ENCODE assay signal across 22 mouse cellular contexts in genomic region chr1:13859723-13860122, GRCm38 (mm10).
DNase-seq lines count a peak whose midpoint lies in the region; ATAC-seq and TF ChIP-seq lines count a peak whose summit lies in the region.
"Had no signal": no experiment of that assay in that cellular context is flagged by ENCODE, and none has a peak within 500 bp of the region (broad histone marks: within the 10 kb centered on the region; RNA-seq: fewer than 3 reads in every experiment).

No protein-coding gene starts in this region.

- H3K4me2 ChIP-seq in hindbrain, postnatal 0 days (ENCODE audit: low read depth, low read length) = no peak overlapping the region
- H3K4me2 ChIP-seq in hindbrain, embryonic 16.5 days (ENCODE audit: low read length) = no peak overlapping the region
- no peak overlapping the region for H3K4me2 ChIP-seq in stomach, postnatal 0 days (replicated peaks; ENCODE audit: low read depth)
- H3K4me2 ChIP-seq: embryonic facial prominence, embryonic 13.5 days; heart, embryonic 13.5 days; hindbrain, embryonic 15.5 days; liver, embryonic 12.5 days had no signal

- no peak for ATAC-seq in hindbrain, postnatal 0 days
- ATAC-seq in hindbrain, embryonic 16.5 days = no peak
- ATAC-seq in stomach, postnatal 0 days (ENCODE audit: low FRiP score, low TSS enrichment) = no peak
- ATAC-seq: liver, embryonic 12.5 days had no signal

- DNase-seq in hindbrain, postnatal 0 days (ENCODE audit: low spot score) = no peak
- peak; percentile 27 for DNase-seq in lung, postnatal 36 days
- no peak for DNase-seq in lung, adult 18-20 months
- DNase-seq in stomach, postnatal 0 days (ENCODE audit: low spot score) = no peak
- DNase-seq in right cerebral cortex, postnatal 14 days = no peak
- DNase-seq: adrenal gland, postnatal 25 days; cerebellum, adult 2 months; gastrocnemius, postnatal 10 days; heart, adult 18-20 months; kidney, adult 2 months; left cerebral cortex, postnatal 4 days; lung, postnatal 14 days; retina, postnatal 1 day; right cerebral cortex, postnatal 4 days; thymus, postnatal 36 days had no signal

- H3K4me1 ChIP-seq in hindbrain, postnatal 0 days (ENCODE audit: insufficient read depth, low read length) = no peaks in the 10 kb centered on the region
- H3K4me1 ChIP-seq in hindbrain, embryonic 16.5 days (ENCODE audit: control insufficient read depth, insufficient read depth, low read depth, low read length) = peaks cover 4% of the 10 kb centered on the region; the same call in 1 of the 2 replicates
- H3K4me1 ChIP-seq in bone marrow, adult 2 months (ENCODE audit: control insufficient read depth, insufficient read depth, low read length) = no peaks in the 10 kb centered on the region
- H3K4me1 ChIP-seq in stomach, postnatal 0 days (replicated peaks; ENCODE audit: control insufficient read depth, insufficient read depth) = no peaks in the 10 kb centered on the region
- H3K4me1 ChIP-seq: heart, embryonic 13.5 days; hindbrain, embryonic 15.5 days; liver, embryonic 12.5 days had no signal

- H3K36me3 ChIP-seq in hindbrain, postnatal 0 days (ENCODE audit: insufficient read depth, low read length) = no peaks in the 10 kb centered on the region
- H3K36me3 ChIP-seq in hindbrain, embryonic 16.5 days (ENCODE audit: control insufficient read depth, insufficient read depth, low read length) = no peaks in the 10 kb centered on the region
- H3K36me3 ChIP-seq in stomach, postnatal 0 days (ENCODE audit: control insufficient read depth, insufficient read depth, low read length) = no peaks in the 10 kb centered on the region
- H3K36me3 ChIP-seq: embryonic facial prominence, embryonic 13.5 days; heart, embryonic 13.5 days; hindbrain, embryonic 15.5 days; liver, embryonic 12.5 days had no signal

- TF ChIP-seq POLR2A in bone marrow, adult 2 months (IDR thresholded peaks at IDR 0.05; ENCODE audit: borderline replicate concordance, control insufficient read depth, low read depth, low read length) = no peak

- no peak overlapping the region for H3K27ac ChIP-seq in hindbrain, postnatal 0 days
- no peak overlapping the region for H3K27ac ChIP-seq in hindbrain, embryonic 16.5 days (ENCODE audit: low read depth, low read length)
- H3K27ac ChIP-seq in bone marrow, adult 2 months (ENCODE audit: control insufficient read depth, insufficient read depth, low read depth, low read length, poor library complexity) = no peak overlapping the region
- H3K27ac ChIP-seq in stomach, postnatal 0 days (replicated peaks) = no peak overlapping the region
- H3K27ac ChIP-seq: embryonic facial prominence, embryonic 13.5 days; heart, embryonic 13.5 days; hindbrain, embryonic 15.5 days; left cerebral cortex, adult 2 months; liver, embryonic 12.5 days had no signal

- WGBS in hindbrain, postnatal 0 days = 77% methylated on average over 3 of the region's 3 CpGs
- WGBS in hindbrain, embryonic 16.5 days = 69% methylated on average over 3 of the region's 3 CpGs
- WGBS in bone marrow, adult 2 months = 56% methylated on average over 3 of the region's 3 CpGs
- 42% methylated on average over 3 of the region's 3 CpGs for WGBS in stomach, postnatal 0 days

- H3K9me3 ChIP-seq in hindbrain, postnatal 0 days (ENCODE audit: low read length) = no peaks in the 10 kb centered on the region
- H3K9me3 ChIP-seq in hindbrain, embryonic 16.5 days (ENCODE audit: control insufficient read depth, low read length) = no peaks in the 10 kb centered on the region
- H3K9me3 ChIP-seq in stomach, postnatal 0 days (ENCODE audit: control insufficient read depth, low read length) = no peaks in the 10 kb centered on the region
- H3K9me3 ChIP-seq: embryonic facial prominence, embryonic 13.5 days; heart, embryonic 13.5 days; hindbrain, embryonic 15.5 days; liver, embryonic 12.5 days had no signal

- no peak overlapping the region for H3K9ac ChIP-seq in hindbrain, postnatal 0 days (replicated peaks; ENCODE audit: low read length)
- no peak overlapping the region for H3K9ac ChIP-seq in hindbrain, embryonic 16.5 days (ENCODE audit: low read depth, low read length)
- no peak overlapping the region for H3K9ac ChIP-seq in stomach, postnatal 0 days (ENCODE audit: low read length)
- H3K9ac ChIP-seq: embryonic facial prominence, embryonic 13.5 days; heart, embryonic 13.5 days; hindbrain, embryonic 15.5 days; liver, embryonic 12.5 days had no signal

- TF ChIP-seq CTCF in hindbrain, postnatal 0 days (IDR thresholded peaks at IDR 0.05; ENCODE audit: low read depth) = peak; percentile 36
- 0 out of 2 replicates have a peak, but pooled peaks have one; percentile 7 for TF ChIP-seq CTCF in bone marrow, adult 2 months (IDR thresholded peaks at IDR 0.05; ENCODE audit: control insufficient read depth, insufficient read depth, low read length)
- TF ChIP-seq CTCF in stomach, postnatal 0 days (IDR thresholded peaks at IDR 0.05; ENCODE audit: low read depth) = peak; percentile 49

- H3K27me3 ChIP-seq in hindbrain, postnatal 0 days (ENCODE audit: insufficient read depth, low read length) = no peaks in the 10 kb centered on the region
- no peaks in the 10 kb centered on the region for H3K27me3 ChIP-seq in hindbrain, embryonic 16.5 days (replicated peaks; ENCODE audit: control insufficient read depth, insufficient read depth, low read length)
- H3K27me3 ChIP-seq in stomach, postnatal 0 days (ENCODE audit: control insufficient read depth, insufficient read depth, low read length) = no peaks in the 10 kb centered on the region
- H3K27me3 ChIP-seq: embryonic facial prominence, embryonic 13.5 days; heart, embryonic 13.5 days; liver, embryonic 12.5 days had no signal

- no peak for TF ChIP-seq EP300 in stomach, postnatal 0 days (optimal IDR thresholded peaks at IDR 0.05)

- H3K4me3 ChIP-seq in hindbrain, postnatal 0 days (ENCODE audit: low read length) = no peak overlapping the region
- no peak overlapping the region for H3K4me3 ChIP-seq in hindbrain, embryonic 16.5 days (ENCODE audit: low read length)
- H3K4me3 ChIP-seq in bone marrow, adult 2 months (replicated peaks; ENCODE audit: control insufficient read depth, low read depth, low read length) = no peak overlapping the region
- H3K4me3 ChIP-seq in stomach, postnatal 0 days (ENCODE audit: low read depth, low read length) = no peak overlapping the region
- H3K4me3 ChIP-seq: embryonic facial prominence, embryonic 13.5 days; heart, embryonic 13.5 days; hindbrain, embryonic 15.5 days; left cerebral cortex, adult 2 months; liver, embryonic 12.5 days had no signal
